Mouse (Mus musculus): ENCODE data around the gene Dnaaf1.
A peak's percentile ranks its signal among the peaks of the same experiment; 100 is the strongest.

Gene Dnaaf1

DNA sequence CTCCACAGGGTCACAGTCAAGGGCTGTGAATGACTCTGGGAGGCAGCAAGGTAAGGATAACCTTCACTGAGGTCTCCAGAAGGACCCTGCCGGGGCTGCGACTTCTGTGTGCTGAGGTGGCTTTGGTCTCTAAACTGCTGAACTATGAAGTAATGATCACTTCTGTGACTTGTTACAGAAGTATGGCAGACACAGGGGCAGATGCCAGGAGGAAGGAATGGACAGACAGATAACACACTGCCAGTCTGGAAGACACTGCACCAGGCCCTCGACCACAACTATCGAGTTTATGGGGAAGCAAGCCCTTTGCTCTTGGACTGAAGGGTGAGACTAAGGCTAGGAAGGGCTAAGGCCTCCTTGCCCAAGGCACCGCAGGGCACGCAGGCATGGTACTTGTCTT is 3.9 kb upstream of the Dnaaf1 start:
- no peak for DNase-seq (ENCODE audit: low spot score)

GRCm38 (mm10) chr8:119572411-119572810 is 2.6 kb upstream of the Dnaaf1 start:
- DNase-seq (ENCODE audit: low spot score), result no peak

- no peak for DNase-seq (ENCODE audit: low spot score)
These were observed 311 bp downstream of the Dnaaf1 start for GRCm38 (mm10) chr8:119575366-119575726.

GRCm38 (mm10) chr8:119579096-119579495 is 4.1 kb downstream of the Dnaaf1 start:
- no peak for DNase-seq (ENCODE audit: low spot score)

DNA sequence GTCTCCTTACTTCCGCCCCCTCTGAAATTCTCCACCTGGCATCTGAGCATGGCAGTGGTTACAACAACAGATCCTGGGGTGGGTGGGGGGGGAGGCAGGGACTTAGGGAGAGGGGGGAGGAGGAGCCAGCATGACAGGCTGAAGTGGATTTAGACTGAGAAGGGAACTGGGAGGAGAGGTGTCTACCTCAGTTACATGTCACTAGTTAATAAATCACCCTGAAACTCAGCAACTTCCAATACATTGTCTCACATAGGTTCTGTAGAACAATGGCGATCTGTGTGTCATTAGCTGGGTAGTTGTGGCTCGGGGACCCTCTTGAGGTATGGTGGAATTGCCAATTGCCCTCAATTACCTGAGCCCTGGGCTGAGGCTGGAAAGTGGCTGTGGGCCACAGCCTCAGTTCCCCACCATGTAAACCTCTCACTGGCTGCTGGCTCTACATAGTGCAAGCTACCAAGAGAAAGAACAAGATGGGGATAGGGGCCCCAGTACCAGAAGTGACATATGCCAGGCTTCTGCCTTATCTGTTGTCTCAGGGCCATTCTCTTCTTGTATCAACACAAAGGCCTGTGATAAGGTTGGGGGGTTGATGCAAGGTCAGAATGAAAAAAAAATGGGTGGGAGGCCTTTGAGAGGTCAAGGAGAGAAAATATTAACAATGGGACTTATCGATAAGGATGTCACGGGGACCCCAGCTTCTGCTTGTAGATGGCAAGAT is 5.6 kb downstream of the Dnaaf1 start:
- no peak for DNase-seq (ENCODE audit: low spot score)

DNA sequence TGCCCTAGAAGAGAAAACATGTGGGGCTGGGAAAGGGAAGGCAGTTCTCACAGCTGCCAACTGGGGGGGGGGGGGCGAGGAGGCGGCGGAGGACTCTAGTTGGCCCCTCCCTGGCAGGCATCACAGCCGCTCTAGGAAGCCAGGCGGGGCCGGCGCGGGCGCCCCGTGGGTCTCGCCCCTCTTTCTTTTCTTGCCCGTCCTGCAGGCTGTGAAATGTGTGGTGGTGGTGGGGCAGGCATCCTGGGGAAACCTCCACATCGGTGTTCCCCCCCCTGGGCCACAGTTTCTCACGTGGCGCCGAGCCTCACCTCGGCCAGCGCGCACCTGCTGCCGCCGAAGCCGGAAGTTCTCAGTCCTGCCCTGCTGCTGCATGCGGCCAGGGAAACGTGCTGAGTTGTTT is 10.9 kb downstream of the Dnaaf1 start:
- peak; percentile 38 for DNase-seq (ENCODE audit: low spot score)

DNA sequence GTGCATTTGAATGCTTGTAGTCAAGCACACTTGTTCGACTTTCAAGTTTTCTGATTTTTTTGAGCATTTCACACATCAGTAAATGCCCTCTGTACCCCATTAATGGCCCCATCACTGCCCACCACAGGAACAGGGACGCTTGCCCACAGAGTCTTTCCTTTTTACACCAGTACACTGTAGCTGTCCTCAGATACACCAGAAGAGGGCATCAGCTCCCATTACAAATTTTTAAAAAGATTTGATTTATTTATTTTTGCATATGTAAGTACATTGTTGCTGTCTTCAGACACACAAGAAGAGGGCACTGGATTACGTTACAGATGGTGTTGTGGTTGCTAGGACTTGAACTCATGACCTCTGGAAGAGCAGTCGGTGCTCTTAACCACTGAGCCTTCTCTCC is 13.3 kb downstream of the Dnaaf1 start:
- DNase-seq (ENCODE audit: low spot score), result no peak

DNA sequence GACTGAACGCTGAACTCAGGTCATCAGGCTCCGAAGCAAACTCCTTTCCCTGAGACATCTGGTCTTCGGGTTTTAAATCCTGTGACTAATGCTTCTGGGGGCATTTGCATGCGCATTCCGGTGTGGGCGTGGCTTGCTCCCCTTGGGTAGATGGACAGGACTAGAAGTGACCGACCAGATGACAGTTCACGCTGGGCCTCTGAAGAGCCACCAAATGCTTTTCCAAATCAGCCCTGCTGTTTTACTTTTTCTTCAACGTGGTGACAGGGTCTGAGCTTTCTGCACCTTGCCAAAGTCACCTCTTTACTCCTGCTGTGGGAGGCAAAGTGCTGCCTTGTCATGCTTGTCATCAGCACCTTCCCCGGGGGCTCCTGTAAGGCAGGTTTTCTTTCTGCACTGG is 13.8 kb downstream of the Dnaaf1 start:
- DNase-seq (ENCODE audit: low spot score), result no peak

DNA sequence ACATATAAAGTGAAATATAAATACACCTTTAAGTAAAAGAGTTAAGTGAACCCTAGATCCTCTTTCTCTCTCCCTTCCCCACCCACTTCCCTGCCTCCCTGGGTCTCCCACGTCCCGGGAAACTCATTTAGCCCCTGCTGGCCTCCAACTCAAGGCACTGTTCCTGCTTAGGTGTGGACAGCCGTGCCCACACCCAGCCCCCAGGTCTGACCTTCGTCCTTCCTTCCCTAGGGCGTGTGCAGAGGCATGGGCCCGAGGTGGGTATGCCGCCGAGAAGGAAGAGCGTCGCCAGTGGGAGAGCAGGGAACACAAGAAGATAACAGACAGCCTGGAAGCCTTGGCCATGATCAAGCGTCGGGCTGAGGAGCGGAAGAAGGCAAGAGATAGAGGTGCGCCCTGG is 15.3 kb downstream of the Dnaaf1 start:
- DNase-seq (ENCODE audit: low spot score), result no peak

GRCm38 (mm10) chr8:119591456-119591855 is 16.4 kb downstream of the Dnaaf1 start:
- DNase-seq (ENCODE audit: low spot score), result no peak

GRCm38 (mm10) chr8:119603771-119604170 is 28.7 kb downstream of the Dnaaf1 start:
- no peak for DNase-seq (ENCODE audit: low spot score)

- peak; percentile 8 for DNase-seq (ENCODE audit: low spot score)
These were observed 29.4 kb downstream of the Dnaaf1 start for GRCm38 (mm10) chr8:119604398-119604803.

DNA sequence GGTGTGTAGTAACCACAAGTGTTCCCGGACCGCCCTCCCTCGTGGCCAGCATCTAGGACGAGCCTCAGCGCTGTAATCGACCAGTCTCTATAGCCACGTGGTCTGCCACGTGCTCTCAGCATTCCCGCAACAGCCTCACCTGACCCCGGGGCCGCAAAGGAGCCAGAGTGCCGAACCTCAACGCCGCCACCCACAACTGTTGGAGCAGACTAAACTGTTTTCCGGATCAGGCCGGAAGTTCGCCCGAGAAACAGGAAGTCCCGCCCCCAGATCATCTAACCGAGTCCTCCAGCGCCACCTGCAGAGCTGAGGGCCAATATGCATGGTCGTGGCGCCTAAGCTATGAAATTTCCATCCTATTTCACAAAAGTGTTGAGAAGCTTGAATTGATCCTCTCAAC is 30.0 kb downstream of the Dnaaf1 start, which contains the start of gene Taf1c:
Gene Taf1c (minus strand): TSS at position 227 of the 400 bp plus-strand sequence.
- DNase-seq (ENCODE audit: low spot score), result peak; percentile 87

DNA sequence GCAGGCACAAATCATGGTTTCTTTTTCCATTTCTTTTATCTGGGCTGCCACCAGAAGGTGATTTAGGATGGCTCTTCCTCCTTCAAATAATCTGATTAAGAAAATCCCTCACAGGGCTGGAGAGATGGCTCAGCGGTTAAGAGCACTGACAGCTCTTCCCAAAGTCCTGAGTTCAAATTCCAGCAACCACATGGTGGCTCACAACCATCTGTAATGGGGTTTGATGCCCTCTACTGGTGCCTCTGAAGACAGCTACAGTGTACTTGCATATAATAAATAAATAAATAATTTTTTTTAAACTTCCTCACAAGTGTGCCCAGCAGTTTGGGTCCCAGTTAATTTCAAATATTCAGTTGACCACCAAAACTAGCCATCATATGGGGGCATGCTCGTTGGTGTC is 31.2 kb downstream of the Dnaaf1 start:
- no peak for DNase-seq (ENCODE audit: low spot score)

GRCm38 (mm10) chr8:119612471-119612870 is 37.4 kb downstream of the Dnaaf1 start, which contains the start of gene Adad2:
Gene Adad2 (plus strand): TSS chr8:119612747.
- no peak for DNase-seq (ENCODE audit: low spot score)

DNA sequence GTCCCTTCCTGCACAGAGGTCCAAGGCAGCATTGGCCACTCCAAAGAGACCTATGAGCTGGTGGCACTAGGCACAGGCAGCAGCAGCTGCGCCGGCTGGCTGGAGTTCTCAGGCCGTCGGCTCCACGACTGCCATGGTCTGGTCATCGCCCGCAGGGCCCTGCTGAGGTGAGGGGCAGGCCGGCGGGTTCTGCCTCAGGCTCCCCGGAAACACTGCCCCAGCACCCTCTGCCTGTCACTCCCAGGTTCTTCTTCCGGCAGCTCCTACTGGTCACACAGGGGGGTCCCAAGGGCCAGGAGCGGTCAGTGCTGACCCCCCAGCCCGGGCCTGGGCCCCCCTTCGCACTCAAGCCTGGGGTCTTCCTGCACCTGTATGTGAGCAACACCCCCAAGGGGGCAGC is 40.1 kb downstream of the Dnaaf1 start:
- no peak for DNase-seq (ENCODE audit: low spot score)

- DNase-seq (ENCODE audit: low spot score), result no peak
These were observed 41.3 kb downstream of the Dnaaf1 start for GRCm38 (mm10) chr8:119616358-119616757.

DNA sequence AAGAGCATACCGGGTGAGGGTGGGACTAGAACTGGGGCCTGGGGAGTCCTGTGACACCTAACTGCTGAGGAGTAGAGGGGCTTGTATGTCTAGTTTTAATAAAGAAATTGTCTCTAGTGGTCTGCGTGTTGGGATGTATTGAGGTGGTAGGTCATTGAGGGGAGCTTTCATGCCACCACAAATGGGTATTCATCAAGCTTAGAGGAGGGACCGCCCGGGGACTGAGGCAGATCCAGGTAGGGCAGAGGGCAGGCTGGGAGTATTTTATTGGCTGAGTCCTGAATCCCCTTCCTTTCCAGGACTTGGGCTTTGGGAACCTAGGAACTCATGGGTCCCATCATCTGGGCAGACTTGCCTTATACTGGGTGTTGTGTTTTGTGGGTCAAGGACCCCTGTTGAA is 41.8 kb downstream of the Dnaaf1 start:
- DNase-seq (ENCODE audit: low spot score), result no peak

GRCm38 (mm10) chr8:119617586-119617985 is 42.6 kb downstream of the Dnaaf1 start:
- DNase-seq (ENCODE audit: low spot score), result no peak

DNA sequence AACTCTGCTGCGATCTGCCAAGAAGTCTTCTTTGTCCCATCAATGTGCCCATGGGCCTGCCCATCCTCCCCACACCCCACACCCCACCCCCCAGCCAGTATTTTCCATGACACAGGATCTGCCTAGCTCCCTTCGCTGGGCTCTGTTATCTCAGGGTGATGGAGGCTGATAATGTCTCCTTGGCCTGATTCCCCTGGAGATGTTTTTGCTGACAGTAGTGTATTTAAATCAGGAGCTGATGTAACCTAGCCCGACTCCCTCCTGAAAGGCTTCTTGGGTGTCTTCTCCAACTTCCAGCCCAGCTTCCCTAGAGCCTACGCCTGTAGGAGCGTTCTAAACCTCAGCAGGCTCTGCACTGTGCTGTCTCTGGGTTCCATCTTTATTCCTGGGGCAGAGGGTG is 43.9 kb downstream of the Dnaaf1 start:
- DNase-seq (ENCODE audit: low spot score), result no peak

DNA sequence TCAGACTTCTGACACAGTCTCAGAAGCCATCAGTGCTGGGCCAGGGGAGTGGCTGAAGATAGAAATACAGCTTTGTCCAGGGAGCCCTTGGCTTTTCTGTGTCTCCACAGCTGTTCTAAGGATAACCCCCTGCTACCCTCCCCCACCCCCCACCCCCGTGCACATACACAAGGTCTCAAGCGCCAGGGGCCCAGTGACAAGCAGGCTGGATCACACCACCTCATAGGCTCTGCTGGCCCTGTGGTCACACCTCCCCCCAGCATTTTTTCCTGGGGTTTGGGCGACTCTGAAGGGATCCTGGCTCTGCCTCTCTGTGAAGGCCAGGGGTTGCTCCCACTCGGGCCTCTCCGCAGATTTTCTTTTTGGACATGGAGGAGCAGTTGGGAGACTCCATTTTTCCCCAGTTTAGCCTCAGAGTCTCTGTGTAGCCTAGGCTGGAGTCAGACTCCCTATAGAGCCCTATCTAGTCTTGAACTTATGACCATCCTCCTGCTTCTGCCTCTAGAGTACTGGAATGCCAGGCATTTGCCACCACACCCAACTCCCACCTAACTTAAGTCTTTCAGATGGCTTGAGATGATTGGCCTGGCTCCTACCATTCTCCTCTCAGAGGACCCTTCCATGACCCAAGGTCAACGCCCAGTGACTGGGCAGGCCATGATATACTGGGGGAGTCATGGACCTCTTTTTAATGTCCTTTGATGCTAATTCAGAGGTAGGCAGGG is 45.2 kb downstream of the Dnaaf1 start:
- no peak for DNase-seq (ENCODE audit: low spot score)

DNA sequence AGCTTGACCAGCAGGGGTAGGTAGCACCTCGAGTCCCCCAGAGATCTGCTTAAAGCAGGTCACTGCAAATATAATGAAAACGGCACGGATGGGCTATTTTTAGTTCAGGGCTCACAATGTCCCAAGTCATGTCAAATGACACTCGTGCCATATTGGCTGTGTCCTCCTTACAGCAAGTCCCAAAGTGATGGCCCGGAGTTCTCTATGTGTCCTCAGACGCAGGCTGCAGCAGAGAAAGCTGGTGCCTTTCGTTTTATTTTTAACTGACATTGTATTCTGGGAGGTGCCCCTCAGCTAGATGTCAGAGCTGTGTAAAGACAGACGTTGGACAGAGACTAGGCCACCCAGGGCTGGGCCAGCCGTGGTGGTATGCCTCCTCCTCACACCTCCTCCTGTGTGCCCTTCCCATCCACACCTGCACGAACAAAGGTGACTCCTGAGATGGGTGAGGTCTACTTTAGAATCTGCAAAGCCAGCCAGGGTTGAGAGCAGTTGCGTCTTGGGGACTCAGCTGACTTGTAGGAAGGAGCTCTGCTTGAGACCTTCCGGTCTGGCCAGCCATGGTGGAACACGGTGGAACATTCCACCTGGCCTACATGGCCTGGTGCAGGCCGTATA is 45.9 kb downstream of the Dnaaf1 start:
- DNase-seq (ENCODE audit: low spot score), result no peak

DNA sequence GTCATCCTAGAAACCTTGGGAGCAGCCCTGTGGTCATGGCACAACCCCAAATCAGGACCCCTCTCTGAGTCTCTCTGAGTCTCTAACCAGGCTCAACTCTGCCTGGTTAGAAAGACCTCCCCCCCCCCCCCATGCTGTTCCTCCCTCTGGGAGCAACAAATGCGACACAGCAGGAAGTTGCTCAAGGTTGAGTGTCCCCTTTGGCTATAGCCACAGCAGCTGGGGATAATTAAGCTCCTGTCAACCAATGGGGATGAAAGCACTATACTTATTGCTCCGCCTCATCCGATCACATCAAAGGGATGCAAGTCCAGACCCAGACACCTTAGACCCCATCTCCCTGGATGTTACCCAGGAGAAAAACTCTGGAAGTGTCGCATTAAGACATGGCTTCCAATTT is 47.5 kb downstream of the Dnaaf1 start:
- no peak for DNase-seq (ENCODE audit: low spot score)

Data from spleen, adult 12 weeks (tissue).